Mouse (Mus musculus): ENCODE measurements around the gene Creb3. TPM values are rescaled to one million over a fixed set of nuclear protein-coding genes. Genes with fewer than 3 reads are reported as not detected.
"Not testable (repeated sequence)": the region's sequence is repeated elsewhere in the genome, so short reads cannot be mapped to it uniquely, and the experiment has no call there.

The Creb3 gene
- total RNA-seq, 1 experiment from 2014 or later, result 91.4 TPM

DNA sequence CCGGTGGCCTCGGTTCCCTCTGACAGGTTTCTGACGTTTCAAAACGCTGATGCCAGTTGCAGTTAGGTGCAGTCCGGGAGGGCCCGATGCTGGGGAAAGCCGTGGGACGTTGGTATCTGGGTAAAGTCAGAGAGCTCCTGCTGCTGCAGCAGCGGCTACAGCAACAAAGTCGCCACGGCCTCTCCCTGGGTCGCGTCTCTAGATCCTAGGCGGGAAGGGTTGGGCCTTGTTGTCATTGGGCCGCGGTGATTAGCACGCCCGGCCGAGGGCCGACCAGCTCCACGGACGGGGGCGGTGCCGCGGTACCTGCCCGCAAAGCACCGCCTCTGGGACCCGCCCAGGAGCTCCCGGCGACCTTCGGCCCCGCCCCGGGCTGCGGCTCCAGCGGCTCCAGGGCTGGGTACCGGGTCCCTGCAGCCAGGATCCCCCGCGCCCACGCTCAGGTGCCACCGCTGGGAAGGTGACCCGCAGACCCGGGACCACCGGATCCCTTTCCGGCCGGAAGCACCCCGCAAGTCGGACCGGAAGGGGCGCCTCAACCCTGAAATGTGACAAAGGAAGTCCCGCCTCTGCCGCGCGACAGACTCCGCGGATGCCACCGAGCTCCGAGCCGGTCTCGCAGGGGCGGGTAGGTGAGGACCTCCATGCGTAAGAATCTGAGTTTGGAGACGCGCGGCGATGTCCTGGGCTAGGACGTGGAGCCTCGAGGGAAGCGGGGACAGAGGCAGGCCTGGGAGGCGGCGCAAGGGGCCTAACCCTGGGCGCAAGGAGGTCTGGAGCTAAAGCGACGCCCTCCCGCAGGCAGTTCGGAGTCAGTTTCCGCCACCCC is 16.5 kb downstream of the Creb3 start, which contains the start of the genes Rgp1 and Gba2:
Rgp1 (plus strand) TSS at position 340 of the 829 bp plus-strand sequence.
Gba2 (minus strand) TSS at position 498 of the 829 bp plus-strand sequence.
- peak; percentile 83 for ATAC-seq (ENCODE audit: extremely low read depth, insufficient number of reproducible peaks, low FRiP score, poor library complexity, severe bottlenecking)

DNA sequence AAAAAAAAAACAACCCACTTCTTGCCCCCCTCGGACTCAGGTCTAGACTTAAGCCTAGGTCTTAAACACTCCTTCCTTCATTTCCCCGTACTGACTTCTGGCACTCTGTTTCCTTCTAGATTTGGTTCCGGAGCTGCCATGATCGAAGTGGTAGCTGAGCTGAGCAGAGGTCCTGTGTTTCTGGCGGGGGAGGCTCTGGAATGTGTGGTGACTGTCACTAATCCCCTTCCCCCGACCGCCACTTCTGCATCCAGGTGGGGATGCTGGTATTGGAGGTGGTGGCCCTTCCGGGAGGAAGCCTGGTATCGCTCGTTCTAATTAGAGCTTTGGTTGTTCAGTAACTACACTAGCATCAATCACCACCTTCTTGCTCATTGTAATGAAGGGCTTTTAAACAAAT is 17.1 kb downstream of the Creb3 start:
- ATAC-seq (ENCODE audit: extremely low read depth, insufficient number of reproducible peaks, low FRiP score, poor library complexity, severe bottlenecking), result no peak

DNA sequence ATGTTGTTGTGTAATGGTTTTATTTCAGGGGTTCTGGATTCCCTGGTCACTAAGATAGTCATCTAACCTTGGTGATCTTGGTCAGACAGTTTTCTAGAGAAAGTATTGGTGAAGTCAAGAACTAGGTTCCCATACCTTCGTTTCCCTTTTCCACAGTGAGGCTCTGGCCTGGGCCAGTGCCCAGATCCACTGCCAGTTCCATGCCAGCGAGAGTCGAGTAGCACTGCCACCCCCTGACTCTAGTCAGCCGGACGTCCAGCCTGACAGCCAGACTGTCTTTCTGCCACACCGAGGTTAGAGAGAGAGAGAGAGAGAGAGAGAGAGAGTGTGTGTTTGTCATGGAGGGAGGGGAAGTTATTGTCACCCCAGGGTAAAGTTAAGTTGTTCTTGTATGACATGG is 17.6 kb downstream of the Creb3 start:
- no peak for ATAC-seq (ENCODE audit: extremely low read depth, insufficient number of reproducible peaks, low FRiP score, poor library complexity, severe bottlenecking)

DNA sequence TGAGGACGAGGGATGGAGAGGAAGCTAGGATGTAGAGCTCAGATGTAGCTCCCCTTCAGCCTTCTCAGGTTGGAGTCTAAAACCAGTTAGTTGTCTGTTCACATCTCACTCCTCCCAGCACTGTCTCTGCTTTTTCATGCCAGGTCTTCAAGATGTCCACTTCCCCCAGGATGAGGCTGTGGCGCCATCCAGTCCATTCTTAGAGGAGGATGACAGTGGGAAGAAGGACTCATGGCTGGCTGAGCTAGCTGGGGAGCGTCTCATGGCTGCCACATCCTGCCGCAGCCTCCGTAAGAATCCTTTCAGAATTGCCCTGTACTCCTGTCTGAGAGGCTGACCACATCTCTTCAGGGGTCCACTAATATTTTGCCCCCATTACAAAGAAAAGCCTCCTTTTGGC is 18.6 kb downstream of the Creb3 start:
- no peak for ATAC-seq (ENCODE audit: extremely low read depth, insufficient number of reproducible peaks, low FRiP score, poor library complexity, severe bottlenecking)

DNA sequence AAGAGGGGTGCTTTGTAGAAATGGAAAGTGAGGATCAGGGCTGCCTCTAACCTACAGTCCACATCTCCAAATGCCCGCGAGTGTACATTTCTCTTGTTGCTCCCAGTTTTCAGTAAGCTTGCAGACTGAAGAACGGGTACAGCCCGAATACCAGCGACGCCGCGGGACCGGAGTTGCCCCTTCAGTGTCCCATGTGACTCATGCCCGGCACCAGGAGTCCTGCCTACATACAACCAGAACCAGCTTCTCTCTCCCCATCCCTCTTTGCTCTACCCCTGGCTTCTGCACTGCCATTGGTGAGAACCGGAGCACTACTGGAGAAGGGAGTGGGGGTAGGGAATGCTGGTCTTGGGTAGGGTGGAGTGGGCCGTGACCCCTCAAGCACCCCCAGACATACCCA is 19.2 kb downstream of the Creb3 start:
- ATAC-seq (ENCODE audit: extremely low read depth, insufficient number of reproducible peaks, low FRiP score, poor library complexity, severe bottlenecking), result no peak

DNA sequence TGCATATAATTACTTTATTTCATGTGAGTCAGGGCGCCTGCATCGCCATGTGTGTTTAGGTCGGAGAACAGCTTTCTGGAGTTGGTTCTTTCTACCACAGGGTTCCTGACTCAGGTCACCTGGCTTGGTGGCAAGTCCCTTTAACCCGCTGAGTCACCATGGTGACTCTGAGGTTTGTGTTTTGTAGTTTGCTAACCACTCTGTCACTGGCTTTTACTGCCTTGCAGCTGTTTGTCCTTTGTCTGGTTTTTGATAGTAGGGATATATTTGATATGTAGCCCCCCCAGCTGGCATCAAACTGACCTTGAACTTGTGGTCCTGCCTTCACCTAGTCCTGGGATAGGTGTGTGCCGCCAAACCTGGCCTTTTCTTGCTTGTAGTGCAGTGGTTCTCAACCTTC is 20.1 kb downstream of the Creb3 start:
- no peak for ATAC-seq (ENCODE audit: extremely low read depth, insufficient number of reproducible peaks, low FRiP score, poor library complexity, severe bottlenecking)

- no peak for ATAC-seq (ENCODE audit: extremely low read depth, insufficient number of reproducible peaks, low FRiP score, poor library complexity, severe bottlenecking)
These were observed 21.3 kb downstream of the Creb3 start for GRCm38 (mm10) chr4:43583421-43583820.

DNA sequence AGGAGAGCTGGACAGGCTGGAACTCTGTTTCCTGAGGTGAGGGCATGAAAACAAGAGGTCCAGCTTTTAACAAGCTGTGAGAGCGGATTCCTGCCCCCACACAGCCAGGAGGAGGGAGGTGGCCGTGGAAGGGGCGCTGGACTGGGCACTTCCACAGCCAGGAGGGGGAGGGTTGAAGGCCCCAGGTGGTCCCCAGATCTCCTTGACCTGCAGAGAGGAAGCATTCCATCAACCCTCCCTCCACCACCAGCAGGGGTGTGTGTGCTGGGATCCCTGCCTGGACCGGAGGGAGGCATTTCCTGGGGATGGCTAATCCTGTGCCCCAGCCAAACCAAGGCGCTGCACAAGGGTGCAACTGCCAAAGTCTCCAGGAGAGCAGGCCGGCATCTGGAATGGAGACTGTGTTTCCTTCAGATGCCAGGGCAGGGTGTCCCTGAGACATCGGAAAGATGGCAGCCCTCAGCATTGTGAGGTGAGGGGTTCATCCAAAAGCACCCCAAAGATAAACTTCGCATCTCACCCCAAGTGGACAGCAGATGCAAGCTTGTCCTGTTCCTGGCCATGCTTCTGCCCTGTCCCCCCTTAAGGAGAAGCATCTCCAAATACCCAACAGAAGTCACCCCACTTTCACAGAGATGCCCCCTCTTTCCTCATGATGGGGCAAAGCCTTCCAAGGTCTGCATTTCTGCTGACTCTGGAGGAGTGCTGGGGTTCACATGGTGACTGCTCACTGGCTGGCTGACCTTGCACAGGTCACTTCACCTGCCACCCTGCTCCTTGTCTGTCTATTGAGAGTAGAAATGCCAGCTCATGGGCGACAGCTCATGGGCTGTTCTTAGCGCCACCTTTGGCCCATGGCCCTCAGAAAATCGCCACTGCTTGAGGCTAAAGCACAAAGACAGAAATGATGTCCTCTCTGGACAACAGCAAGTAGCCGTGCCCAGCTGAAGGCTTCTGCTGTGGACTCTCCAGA is 22.6 kb downstream of the Creb3 start, which contains the start of gene Msmp:
Msmp (minus strand) TSS at position 51 of the 973 bp plus-strand sequence.
- no peak for ATAC-seq (ENCODE audit: extremely low read depth, insufficient number of reproducible peaks, low FRiP score, poor library complexity, severe bottlenecking)

- no peak for ATAC-seq (ENCODE audit: extremely low read depth, insufficient number of reproducible peaks, low FRiP score, poor library complexity, severe bottlenecking)
These were observed 23.6 kb downstream of the Creb3 start for GRCm38 (mm10) chr4:43585682-43586081.

- no peak for ATAC-seq (ENCODE audit: extremely low read depth, insufficient number of reproducible peaks, low FRiP score, poor library complexity, severe bottlenecking)
These were observed 24.3 kb downstream of the Creb3 start for GRCm38 (mm10) chr4:43586411-43586810.

DNA sequence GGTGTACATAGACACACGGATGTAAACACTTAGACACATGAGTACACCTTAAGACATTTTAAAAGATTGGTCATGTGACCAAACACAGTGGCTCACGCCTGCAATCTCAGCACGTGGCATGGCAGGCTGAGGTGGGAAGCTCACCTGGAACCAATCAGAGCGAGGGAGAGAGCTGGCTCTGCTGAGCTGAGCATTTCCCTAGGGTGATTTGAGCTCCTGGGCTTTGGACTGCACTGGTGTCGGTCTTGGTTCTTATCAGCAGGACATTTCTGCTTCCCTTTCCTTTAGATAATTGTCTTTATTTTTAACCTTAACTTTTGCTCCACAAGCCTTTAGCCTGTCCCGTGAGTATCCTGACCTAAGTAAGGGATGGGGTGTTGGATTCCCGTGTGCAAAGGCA is 25.5 kb downstream of the Creb3 start:
- no peak for ATAC-seq (ENCODE audit: extremely low read depth, insufficient number of reproducible peaks, low FRiP score, poor library complexity, severe bottlenecking)

GRCm38 (mm10) chr4:43591543-43591942 is 29.4 kb downstream of the Creb3 start:
- no peak for ATAC-seq (ENCODE audit: extremely low read depth, insufficient number of reproducible peaks, low FRiP score, poor library complexity, severe bottlenecking)

DNA sequence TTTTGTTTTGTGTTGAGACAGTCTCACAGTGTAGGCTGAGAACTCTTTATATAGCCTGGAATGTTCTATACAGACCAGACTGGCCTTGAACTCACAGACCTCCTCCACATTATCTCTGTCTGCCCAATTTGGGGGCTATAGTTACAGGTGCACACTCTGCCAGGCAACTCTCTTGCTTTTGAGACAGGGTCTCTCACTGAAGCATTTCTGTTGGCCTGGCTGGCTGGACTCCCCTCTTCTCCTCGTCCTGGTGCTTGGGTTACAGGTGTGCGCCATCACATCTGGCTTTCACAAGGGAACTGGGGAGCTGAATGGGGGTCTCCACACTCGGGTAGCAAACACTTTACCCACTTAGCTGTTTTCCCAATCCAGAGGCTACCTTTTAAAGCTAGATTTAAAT is 29.8 kb downstream of the Creb3 start:
- no peak for ATAC-seq (ENCODE audit: extremely low read depth, insufficient number of reproducible peaks, low FRiP score, poor library complexity, severe bottlenecking)

- ATAC-seq (ENCODE audit: extremely low read depth, insufficient number of reproducible peaks, low FRiP score, poor library complexity, severe bottlenecking), result no peak
These were observed 31.3 kb downstream of the Creb3 start for GRCm38 (mm10) chr4:43593453-43593852.

DNA sequence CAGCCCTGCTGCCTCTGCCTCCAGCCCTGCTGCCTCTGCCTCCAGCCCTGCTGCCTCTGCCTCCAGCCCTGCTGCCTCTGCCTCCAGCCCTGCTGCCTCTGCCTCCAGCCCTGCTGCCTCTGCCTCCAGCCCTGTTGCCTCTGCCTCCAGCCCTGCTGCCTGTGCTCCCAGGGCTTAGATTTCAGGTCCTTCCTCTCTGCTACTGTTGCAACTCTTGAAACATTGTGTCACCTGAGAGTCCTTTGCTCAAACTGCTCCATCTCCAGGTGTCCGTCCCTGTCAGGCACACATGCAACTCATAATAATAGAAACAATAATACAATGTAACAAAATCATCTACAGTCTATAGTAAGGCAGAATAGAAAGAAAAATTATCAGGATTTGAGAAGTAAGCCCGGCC is 34.5 kb downstream of the Creb3 start:
- ATAC-seq (ENCODE audit: extremely low read depth, insufficient number of reproducible peaks, low FRiP score, poor library complexity, severe bottlenecking), result not testable (repeated sequence)

- ATAC-seq (ENCODE audit: extremely low read depth, insufficient number of reproducible peaks, low FRiP score, poor library complexity, severe bottlenecking), result no peak
These were observed 36.1 kb downstream of the Creb3 start for GRCm38 (mm10) chr4:43598200-43598599.

DNA sequence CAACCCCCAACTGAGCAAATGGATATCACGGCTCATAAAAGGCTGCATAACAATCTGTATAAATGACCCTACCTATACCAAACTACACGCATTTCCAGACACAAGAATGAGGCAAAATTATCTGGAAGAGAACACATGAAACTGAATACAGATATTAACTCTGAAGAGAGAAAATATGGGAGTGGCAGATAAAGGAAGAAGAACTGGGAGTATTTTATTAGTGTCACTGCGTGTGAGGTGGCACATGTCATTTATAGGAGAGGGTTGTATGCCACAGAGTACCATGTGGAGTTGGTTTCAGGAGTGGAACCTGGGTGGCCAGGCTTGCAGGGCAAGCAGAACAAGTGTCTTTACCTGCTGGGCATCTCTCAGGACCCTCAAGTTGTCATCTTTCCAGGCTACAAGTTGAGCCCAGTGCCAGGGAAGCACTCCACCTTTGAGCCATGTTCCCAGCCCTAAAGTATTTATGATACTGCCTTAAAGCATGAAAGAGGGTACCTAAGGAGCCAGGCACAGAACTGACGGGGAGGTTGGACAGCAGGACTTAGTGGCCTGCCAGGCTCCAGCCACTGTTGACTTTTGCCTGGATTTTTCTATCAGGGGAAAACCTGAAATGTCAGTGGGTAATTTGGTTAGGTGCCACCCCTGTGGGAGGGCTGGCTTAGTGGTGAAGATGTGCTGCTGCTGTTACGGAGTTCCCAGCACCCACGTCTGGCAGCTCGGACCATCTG is 36.7 kb downstream of the Creb3 start:
- no peak for ATAC-seq (ENCODE audit: extremely low read depth, insufficient number of reproducible peaks, low FRiP score, poor library complexity, severe bottlenecking)

GRCm38 (mm10) chr4:43600195-43600934 is 38.2 kb downstream of the Creb3 start:
- no peak for ATAC-seq (ENCODE audit: extremely low read depth, insufficient number of reproducible peaks, low FRiP score, poor library complexity, severe bottlenecking)
